Mouse (Mus musculus) lung, adult 2 months (tissue): Measurements from ENCODE around the gene Paxx.

Source experiments
- CTCF ChIP-seq: fragments of 200-500 bp; IDR thresholded peaks from 2 replicates; pipeline ENCODE4 v1.5.1; 2011; ENCODE audit warnings: mild to moderate bottlenecking, low read length, control low read depth; ENCODE audit not compliant: insufficient read depth
- POLR2A ChIP-seq: fragments of 200-500 bp; IDR thresholded peaks from 2 replicates; pipeline ENCODE4 v1.6.1; 2011; ENCODE audit warnings: low read depth, mild to moderate bottlenecking, control low read depth, low read length, borderline replicate concordance; ENCODE audit errors: extremely low read depth

- TF ChIP-seq POLR2A: no peak
- TF ChIP-seq CTCF: no peak
Observed at GRCm38 (mm10) chr2:25488671-25489068, 27.8 kb upstream of the Paxx start.
